Mouse (Mus musculus): Measurements from ENCODE around the gene Mob3b.

GRCm38 (mm10) chr4:34908127-34908526 lies 249.2 kb downstream of the Mob3b start:
- no peak for TF ChIP-seq CTCF (IDR thresholded peaks at IDR 0.05; ENCODE audit: low read depth, low read length)
- TF ChIP-seq POLR2A (IDR thresholded peaks at IDR 0.05; ENCODE audit: extremely low read depth, insufficient read depth, low read length): no peak

Data from liver, adult 2 months (tissue).